Mouse (Mus musculus): ENCODE results near the gene Dctd. TPM values are rescaled to one million over a fixed set of nuclear protein-coding genes. Genes with fewer than 3 reads are reported as not detected.
A peak's percentile ranks its signal among the peaks of the same experiment; 100 is the strongest.

Dctd gene
- polyA plus RNA-seq, 1 experiment from 2014 or later, result 36.6 TPM

DNA sequence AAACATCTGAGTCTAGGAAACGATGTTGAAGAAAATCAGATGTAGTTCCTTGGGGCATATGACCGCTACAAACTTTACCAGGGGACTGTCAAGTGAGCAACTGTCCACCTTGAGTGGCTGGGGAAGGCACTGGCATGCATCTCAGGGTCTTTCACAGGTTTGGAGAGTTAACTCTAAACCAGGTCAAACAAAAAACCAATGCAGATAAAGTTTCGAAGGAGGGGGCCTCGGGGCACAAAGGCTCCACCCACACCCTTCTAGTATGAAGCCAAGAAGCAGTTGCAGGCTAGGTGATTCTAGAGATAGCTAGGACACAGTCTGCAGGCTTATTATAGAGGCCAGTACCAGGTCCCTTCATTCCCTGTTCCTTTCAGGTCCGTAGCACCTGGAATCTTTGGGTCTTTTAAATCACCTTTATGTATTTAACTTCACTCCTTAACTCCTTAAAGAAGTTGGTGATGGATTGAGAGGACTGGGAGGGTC is 10.5 kb downstream of the Dctd start:
- H3K9ac ChIP-seq, result 0 out of 2 replicates have a peak overlapping the region, but pooled peaks have one; percentile 12
- H3K4me1 ChIP-seq (replicated peaks), result peaks cover 3% of the 10 kb centered on the region
- no peaks in the 10 kb centered on the region for H3K27me3 ChIP-seq (replicated peaks)
- H3K27ac ChIP-seq (ENCODE audit: poor library complexity, severe bottlenecking), result peak overlapping the region; percentile 50; the same call in 1 of the 2 replicates
- peaks cover 13% of the 10 kb centered on the region for H3K36me3 ChIP-seq
- 26% methylated on average over 5 of the region's 5 CpGs for WGBS
- peaks cover 10% of the 10 kb centered on the region for H3K9me3 ChIP-seq (replicated peaks)
- peak; percentile 35 for ATAC-seq (ENCODE audit: insufficient number of reproducible peaks, low FRiP score)
- H3K4me3 ChIP-seq, result peak overlapping the region; percentile 85
- H3K4me2 ChIP-seq, result peak overlapping the region; percentile 93

DNA sequence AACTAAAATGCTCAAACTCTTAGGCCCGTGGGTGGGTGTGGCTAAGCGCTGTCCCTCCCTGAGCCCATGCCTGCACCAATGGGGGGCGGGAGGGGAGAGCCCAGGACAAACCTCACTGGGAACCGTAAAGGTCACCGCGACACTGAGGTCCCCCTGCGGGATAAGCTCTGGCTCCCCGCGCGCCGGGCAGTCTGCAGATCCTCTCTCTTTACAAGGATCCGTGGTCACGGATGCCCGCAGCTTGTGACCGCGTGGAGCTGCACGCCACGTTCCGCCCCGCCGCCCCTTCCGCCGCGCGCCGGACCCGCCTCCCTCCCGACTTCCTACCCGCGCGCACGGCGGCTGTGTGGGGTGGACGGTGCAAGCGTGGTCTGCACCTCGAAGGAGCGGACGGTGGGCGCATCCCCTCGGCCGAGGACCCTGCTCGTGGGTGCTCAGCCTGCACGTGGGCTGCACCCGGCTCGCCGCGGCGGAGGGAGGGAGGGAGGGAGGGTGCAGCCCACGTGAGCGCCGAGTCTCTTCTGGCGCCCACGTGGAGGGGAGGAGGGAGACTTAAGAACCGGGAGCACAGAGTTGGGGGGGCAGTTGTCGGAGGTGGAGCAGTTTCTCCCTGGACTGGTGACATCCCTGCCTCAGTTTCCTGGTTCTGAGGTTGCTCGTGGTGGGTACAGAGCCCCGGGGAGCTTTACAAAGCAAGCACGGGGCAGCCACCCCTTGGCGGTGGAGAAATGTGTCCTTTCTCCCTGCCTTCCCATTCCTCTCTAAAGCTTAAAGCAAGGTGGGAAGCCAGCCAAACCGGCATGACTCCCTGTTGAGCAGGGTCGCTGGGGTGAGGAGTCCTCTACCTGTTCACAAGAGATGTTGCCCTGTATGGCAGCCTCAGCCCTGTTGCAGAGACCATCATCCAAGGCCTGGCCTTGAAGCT is 11.2 kb downstream of the Dctd start:
- H3K9ac ChIP-seq, result peak overlapping the region; percentile 80
- H3K36me3 ChIP-seq, result peaks cover 17% of the 10 kb centered on the region
- H3K27ac ChIP-seq (ENCODE audit: poor library complexity, severe bottlenecking), result peak overlapping the region; percentile 50; the same call in 1 of the 2 replicates
- H3K4me1 ChIP-seq (replicated peaks), result peaks cover 3% of the 10 kb centered on the region
- H3K4me3 ChIP-seq, result peak overlapping the region; percentile 85
- peaks cover 6% of the 10 kb centered on the region for H3K9me3 ChIP-seq (replicated peaks)
- peak overlapping the region; percentile 93 for H3K4me2 ChIP-seq
- ATAC-seq (ENCODE audit: insufficient number of reproducible peaks, low FRiP score), result peak; percentile 91
- H3K27me3 ChIP-seq (replicated peaks), result no peaks in the 10 kb centered on the region
- WGBS, result under 1% methylated on average over 60 of the region's 61 CpGs

DNA sequence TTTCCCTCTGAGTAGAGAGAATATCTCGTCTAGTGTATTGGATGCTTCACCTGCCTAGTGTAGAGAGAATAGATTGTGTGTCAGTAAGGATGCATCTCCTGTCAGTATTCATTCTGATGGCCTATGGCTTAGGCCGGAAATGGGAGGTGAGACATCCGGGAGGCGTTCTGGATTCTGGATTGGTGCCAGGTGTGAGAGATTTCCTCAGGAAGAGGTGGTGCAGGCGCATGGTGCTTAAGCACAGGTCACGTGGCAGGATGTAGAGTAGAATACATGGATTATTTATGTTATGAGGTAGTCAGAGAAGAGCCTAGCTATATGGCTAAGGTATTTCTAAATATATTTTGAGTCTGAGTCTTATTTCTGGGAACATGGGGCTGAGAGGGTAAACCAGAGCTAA is 15.7 kb downstream of the Dctd start:
- H3K9ac ChIP-seq, result no peak overlapping the region
- H3K9me3 ChIP-seq (replicated peaks), result peaks cover 7% of the 10 kb centered on the region
- peaks cover 3% of the 10 kb centered on the region for H3K4me1 ChIP-seq (replicated peaks)
- H3K27me3 ChIP-seq (replicated peaks), result no peaks in the 10 kb centered on the region
- no peak overlapping the region for H3K27ac ChIP-seq (ENCODE audit: poor library complexity, severe bottlenecking)
- H3K4me3 ChIP-seq, result no peak overlapping the region
- ATAC-seq (ENCODE audit: insufficient number of reproducible peaks, low FRiP score), result no peak
- peaks cover 57% of the 10 kb centered on the region for H3K36me3 ChIP-seq
- 53% methylated on average over 6 of the region's 6 CpGs for WGBS
- no peak overlapping the region for H3K4me2 ChIP-seq

DNA sequence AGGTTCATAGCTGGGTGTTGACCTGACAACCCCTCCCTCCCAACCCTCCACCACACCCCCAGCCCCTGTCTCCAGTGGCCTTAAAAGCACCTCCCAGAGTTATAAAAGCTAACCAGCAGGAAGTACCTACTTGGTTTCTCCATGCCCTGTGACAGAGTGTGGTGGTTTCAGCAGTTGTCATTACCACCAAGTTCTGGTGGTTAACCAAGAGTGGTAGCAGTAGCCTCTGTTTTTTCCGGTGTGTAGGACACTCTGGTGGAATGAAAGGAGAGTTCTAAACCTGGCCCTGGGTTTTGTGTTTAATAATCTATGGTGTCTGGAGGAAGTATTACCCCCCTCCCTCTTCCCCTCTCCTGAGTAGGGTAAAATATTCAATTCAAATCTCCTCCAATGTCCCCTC is 24.1 kb downstream of the Dctd start:
- peaks cover 5% of the 10 kb centered on the region for H3K9me3 ChIP-seq (replicated peaks)
- H3K27ac ChIP-seq (ENCODE audit: poor library complexity, severe bottlenecking), result no peak overlapping the region
- peaks cover 28% of the 10 kb centered on the region for H3K36me3 ChIP-seq
- 85% methylated on average over 1 of the region's 1 CpGs for WGBS
- H3K27me3 ChIP-seq (replicated peaks), result no peaks in the 10 kb centered on the region
- no peak for ATAC-seq (ENCODE audit: insufficient number of reproducible peaks, low FRiP score)
- H3K4me3 ChIP-seq, result no peak overlapping the region
- no peak overlapping the region for H3K4me2 ChIP-seq
- no peak overlapping the region for H3K9ac ChIP-seq
- peaks cover 6% of the 10 kb centered on the region; the same call in 1 of the 2 replicates for H3K4me1 ChIP-seq (replicated peaks)

DNA sequence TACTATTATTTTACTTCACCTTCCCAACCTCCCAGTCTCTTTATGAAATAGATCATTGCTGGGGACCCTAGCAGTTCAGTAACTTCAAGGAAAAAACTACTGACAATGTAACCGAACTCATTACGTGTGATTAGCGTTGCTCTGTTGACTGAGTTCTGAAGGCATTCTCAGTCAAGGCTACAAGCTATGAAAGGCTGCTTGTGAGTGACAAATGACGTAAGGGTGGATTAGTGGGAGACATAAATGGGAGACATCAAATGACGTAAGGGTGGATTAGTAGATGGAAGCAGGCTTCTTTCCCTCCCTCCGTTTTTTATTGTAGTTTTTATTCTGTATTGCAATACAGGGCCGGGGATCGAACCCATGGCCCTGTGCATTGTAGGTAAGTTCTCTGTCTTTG is 26.0 kb downstream of the Dctd start:
- no peak overlapping the region for H3K4me3 ChIP-seq
- no peak overlapping the region for H3K27ac ChIP-seq (ENCODE audit: poor library complexity, severe bottlenecking)
- H3K9ac ChIP-seq, result no peak overlapping the region
- ATAC-seq (ENCODE audit: insufficient number of reproducible peaks, low FRiP score), result no peak
- no peaks in the 10 kb centered on the region for H3K27me3 ChIP-seq (replicated peaks)
- no peaks in the 10 kb centered on the region; the same call in 1 of the 2 replicates for H3K9me3 ChIP-seq (replicated peaks)
- H3K4me2 ChIP-seq, result no peak overlapping the region
- WGBS, result 89% methylated on average over 8 of the region's 8 CpGs
- peaks cover 25% of the 10 kb centered on the region for H3K36me3 ChIP-seq
- H3K4me1 ChIP-seq (replicated peaks), result peaks cover 6% of the 10 kb centered on the region; the same call in 1 of the 2 replicates

DNA sequence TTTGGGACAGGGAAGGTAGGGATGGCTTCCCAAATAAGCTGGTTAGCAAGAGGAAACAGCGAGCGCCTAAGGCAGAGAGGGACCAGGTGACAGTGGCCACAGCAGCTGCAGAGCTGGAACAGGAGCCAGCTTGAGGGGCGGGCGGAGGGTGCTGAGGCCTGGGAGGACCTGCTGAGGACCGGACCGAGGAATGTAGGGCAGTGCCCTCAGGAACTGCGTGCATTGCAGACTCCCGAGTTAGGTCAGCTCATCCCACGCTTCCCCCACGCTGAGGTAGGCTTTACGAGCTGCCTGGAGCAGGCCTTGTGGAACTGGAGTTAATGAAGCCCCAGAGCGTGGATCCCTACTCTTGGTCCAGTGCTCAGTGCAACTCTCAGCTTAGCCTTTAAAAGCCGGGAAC is 28.1 kb downstream of the Dctd start:
- WGBS, result 83% methylated on average over 13 of the region's 13 CpGs
- Histone ChIP-seq H3K9me3 (replicated peaks) (no peaks in the 10 kb centered on the region), H3K27me3 (replicated peaks) (no peaks in the 10 kb centered on the region), H3K9ac (no peak overlapping the region), H3K4me3 (no peak overlapping the region), H3K27ac (ENCODE audit: poor library complexity, severe bottlenecking) (no peak overlapping the region), H3K36me3 (peaks cover 25% of the 10 kb centered on the region), H3K4me2 (no peak overlapping the region), H3K4me1 (replicated peaks) (peaks cover 6% of the 10 kb centered on the region; the same call in 1 of the 2 replicates)
- ATAC-seq (ENCODE audit: insufficient number of reproducible peaks, low FRiP score), result peak; percentile 36; the same call in 1 of the 2 replicates

DNA sequence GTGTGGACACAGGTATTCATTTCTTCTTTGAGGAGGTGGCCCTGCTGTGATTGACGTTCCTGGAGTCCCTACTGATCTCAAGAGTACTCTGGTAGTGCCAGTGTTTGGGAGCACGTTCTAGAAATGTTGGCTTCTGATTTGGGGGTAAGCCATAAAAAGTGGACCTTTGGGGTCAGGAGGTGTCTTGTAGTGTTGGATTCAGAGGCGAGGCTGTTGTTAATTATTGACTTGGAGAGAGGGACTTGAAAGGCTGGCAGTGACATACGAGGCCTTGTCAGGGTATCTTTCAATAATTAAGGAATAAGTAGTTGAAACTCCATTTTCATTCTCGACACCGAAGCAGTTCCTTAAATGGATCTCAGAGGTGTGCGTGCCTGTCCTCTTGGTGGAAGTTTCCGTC is 31.4 kb downstream of the Dctd start:
- ATAC-seq (ENCODE audit: insufficient number of reproducible peaks, low FRiP score), result no peak
- Histone ChIP-seq H3K4me1 (replicated peaks) (0 out of 2 replicates have a peak, but pooled peaks cover 6% of the 10 kb centered on the region), H3K4me2 (no peak overlapping the region), H3K27me3 (replicated peaks) (no peaks in the 10 kb centered on the region), H3K9ac (no peak overlapping the region), H3K9me3 (replicated peaks) (no peaks in the 10 kb centered on the region), H3K36me3 (peaks cover 37% of the 10 kb centered on the region), H3K27ac (ENCODE audit: poor library complexity, severe bottlenecking) (no peak overlapping the region), H3K4me3 (no peak overlapping the region)
- 88% methylated on average over 8 of the region's 8 CpGs for WGBS

DNA sequence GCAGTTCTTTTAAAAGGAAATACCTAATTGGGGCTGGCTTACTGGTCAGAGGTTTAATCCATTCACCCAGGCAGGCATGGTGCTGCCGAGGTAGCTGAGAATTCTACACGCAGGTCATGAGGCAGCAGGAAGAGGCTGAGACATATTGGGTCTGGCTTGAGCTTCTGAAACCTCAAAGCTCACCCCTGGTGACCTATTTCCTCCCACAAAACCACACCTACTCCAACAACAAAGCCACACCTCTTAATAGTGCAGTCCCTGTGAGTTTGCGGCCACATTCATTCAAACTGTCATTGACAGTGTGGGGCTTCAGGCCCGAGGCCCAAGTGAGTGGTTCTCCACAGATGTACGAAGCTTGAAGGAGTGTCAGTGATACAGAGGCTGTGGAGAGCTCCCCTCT is 34.4 kb downstream of the Dctd start:
- 81% methylated on average over 5 of the region's 5 CpGs for WGBS
- ATAC-seq (ENCODE audit: insufficient number of reproducible peaks, low FRiP score), result no peak
- H3K9ac ChIP-seq, result no peak overlapping the region

DNA sequence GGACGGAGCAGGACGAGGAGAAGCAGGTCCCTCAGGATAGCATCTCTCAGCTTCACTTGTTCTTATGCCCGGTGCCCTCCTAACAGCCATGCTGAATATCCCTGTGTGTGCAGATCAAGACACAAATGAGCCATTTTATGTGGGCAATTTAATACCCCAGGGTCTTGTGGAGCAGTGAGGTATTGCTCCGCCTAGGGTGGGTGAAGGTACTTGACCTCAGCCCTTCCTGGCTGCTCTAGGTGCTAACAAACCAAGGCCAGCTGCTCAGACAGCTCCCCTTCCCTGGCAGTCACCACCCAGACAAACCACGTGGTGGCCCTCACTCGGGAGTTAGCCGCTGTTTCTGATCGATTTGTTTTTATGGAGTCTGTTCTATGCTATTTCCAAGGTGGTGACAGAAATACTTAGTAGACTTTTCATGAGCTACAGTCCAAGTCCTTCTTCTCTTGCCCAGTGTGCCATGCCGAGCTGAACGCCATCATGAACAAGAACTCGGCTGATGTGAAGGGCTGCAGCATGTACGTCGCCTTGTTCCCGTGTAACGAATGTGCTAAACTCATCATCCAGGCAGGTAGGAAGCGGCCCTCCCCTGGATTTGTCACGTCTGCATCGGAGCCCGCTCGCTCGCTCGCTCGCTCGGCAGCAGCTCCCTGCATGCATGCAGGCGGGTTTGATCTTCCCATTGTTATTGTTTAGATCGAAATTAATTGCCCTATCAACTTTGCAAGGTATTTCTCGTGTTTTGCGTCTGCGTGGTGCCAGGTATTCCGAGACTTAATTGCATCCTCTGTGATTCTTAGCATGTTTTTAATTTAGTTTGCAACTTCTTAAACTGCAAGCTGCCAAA is 38.1 kb downstream of the Dctd start:
- H3K36me3 ChIP-seq, result peaks cover 55% of the 10 kb centered on the region
- no peak for ATAC-seq (ENCODE audit: insufficient number of reproducible peaks, low FRiP score)

More for the DNA sequence above, 34.4 kb downstream of the Dctd start:
- peaks cover 49% of the 10 kb centered on the region for H3K36me3 ChIP-seq
- H3K9me3 ChIP-seq (replicated peaks), result no peaks in the 10 kb centered on the region
- H3K4me3 ChIP-seq, result no peak overlapping the region
- H3K4me2 ChIP-seq, result no peak overlapping the region
- H3K4me1 ChIP-seq (replicated peaks), result no peaks in the 10 kb centered on the region
- H3K27me3 ChIP-seq (replicated peaks), result no peaks in the 10 kb centered on the region
- no peak overlapping the region for H3K27ac ChIP-seq (ENCODE audit: poor library complexity, severe bottlenecking)

DNA sequence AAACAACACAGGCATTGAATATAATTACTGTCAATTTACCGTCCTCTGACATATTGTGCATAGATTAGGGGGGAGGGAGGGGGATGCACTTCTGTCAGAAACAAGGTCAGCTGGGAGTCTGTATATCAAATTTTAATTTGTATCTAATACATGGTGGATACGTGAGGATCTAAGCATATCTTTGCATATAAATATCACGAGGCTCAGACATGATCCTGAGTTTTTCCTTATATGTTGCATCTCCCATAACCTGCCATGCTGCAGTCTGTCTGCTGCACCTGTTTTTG is 38.7 kb downstream of the Dctd start:
- H3K27me3 ChIP-seq (replicated peaks), result no peaks in the 10 kb centered on the region
- WGBS, result 89% methylated on average over 3 of the region's 3 CpGs
- no peaks in the 10 kb centered on the region for H3K4me1 ChIP-seq (replicated peaks)
- ATAC-seq (ENCODE audit: insufficient number of reproducible peaks, low FRiP score), result no peak
- no peak overlapping the region for H3K4me2 ChIP-seq
- no peak overlapping the region for H3K4me3 ChIP-seq
- H3K9me3 ChIP-seq (replicated peaks), result no peaks in the 10 kb centered on the region
- peaks cover 56% of the 10 kb centered on the region for H3K36me3 ChIP-seq
- no peak overlapping the region for H3K9ac ChIP-seq
- H3K27ac ChIP-seq (ENCODE audit: poor library complexity, severe bottlenecking), result no peak overlapping the region

More for the DNA sequence above, 38.1 kb downstream of the Dctd start:
- H3K27ac ChIP-seq (ENCODE audit: poor library complexity, severe bottlenecking), result no peak overlapping the region
- 79% methylated on average over 30 of the region's 30 CpGs for WGBS
- no peak overlapping the region for H3K9ac ChIP-seq
- no peaks in the 10 kb centered on the region for H3K27me3 ChIP-seq (replicated peaks)
- H3K4me1 ChIP-seq (replicated peaks), result no peaks in the 10 kb centered on the region
- no peaks in the 10 kb centered on the region for H3K9me3 ChIP-seq (replicated peaks)
- no peak overlapping the region for H3K4me2 ChIP-seq
- H3K4me3 ChIP-seq, result no peak overlapping the region

DNA sequence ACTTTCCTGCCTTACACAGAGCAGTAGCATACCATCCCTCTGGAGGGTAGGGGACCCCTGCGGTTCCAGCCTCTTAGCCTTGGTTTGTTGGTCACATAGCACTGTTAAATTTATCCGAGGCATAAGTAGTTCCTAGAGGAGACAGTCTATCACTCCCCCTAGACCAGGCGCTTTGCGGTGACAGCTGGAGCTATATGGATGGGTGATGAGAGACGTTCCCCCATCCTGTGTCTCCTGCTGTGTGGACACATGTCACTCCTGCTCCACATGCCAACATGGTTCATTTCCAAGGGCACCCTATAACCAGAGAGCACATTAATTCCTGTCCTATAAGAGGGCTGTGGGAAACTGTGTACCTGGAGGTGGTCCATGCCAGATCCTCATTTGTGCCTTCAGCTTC is 42.1 kb downstream of the Dctd start:
- Histone ChIP-seq H3K9ac (no peak overlapping the region), H3K4me2 (no peak overlapping the region), H3K27ac (ENCODE audit: poor library complexity, severe bottlenecking) (no peak overlapping the region), H3K4me1 (replicated peaks) (no peaks in the 10 kb centered on the region), H3K36me3 (peaks cover 51% of the 10 kb centered on the region), H3K9me3 (replicated peaks) (peaks cover 5% of the 10 kb centered on the region; the same call in 1 of the 2 replicates), H3K27me3 (replicated peaks) (no peaks in the 10 kb centered on the region), H3K4me3 (no peak overlapping the region)
- no peak for ATAC-seq (ENCODE audit: insufficient number of reproducible peaks, low FRiP score)
- WGBS, result 87% methylated on average over 5 of the region's 5 CpGs

All from heart, embryonic 12.5 days (tissue).